Mouse (Mus musculus) left cerebral cortex, postnatal 36 days (tissue): ENCODE measurements at regions not wholly inside any gene's neighbourhood (a gene's known extent, or its start where the extent isn't known, plus 50 kb on each side); places are given as distances from the start of the nearest gene placed in this dataset.

ENCODE experiments used
- DNase-seq, 2 experiments: peaks; one replicate each; pipeline ENCODE4 v3.0.0; 2021 to 2022; ENCODE audit warnings: low spot score in 2 of 2, mixed read lengths in 1 of 2
- intact Hi-C: fragments of 180-260 bp; cut with DNase I; formaldehyde crosslinking; loops from one replicate; pipeline ENCODE4 v1.15.1; 2025

GRCm38 (mm10) chr1:142838663-142839062, 801.8 kb upstream of the B3galt2 start:
- intact Hi-C loops, result no loop called here
- no peak for DNase-seq

- DNase-seq, result no peak
- intact Hi-C loops, result no loop called here
These were observed 773.3 kb upstream of the B3galt2 start for GRCm38 (mm10) chr1:142867024-142867700.

- intact Hi-C loops, result no loop called here
- no peak for DNase-seq
These were observed 748.6 kb upstream of the B3galt2 start for GRCm38 (mm10) chr1:142891842-142892241.

GRCm38 (mm10) chr1:142893156-142893555, 747.3 kb upstream of the B3galt2 start:
- intact Hi-C loops, result no loop called here

GRCm38 (mm10) chr1:142894145-142894544, 746.3 kb upstream of the B3galt2 start:
- DNase-seq, result no peak
- intact Hi-C loops, result no loop called here

More at GRCm38 (mm10) chr1:142893156-142893555, 747.3 kb upstream of the B3galt2 start:
- no peak for DNase-seq

GRCm38 (mm10) chr1:142895081-142895480, 745.4 kb upstream of the B3galt2 start:
- DNase-seq, result no peak
- intact Hi-C loops, result no loop called here

GRCm38 (mm10) chr1:142909907-142910306, 730.6 kb upstream of the B3galt2 start:
- intact Hi-C loops, result no loop called here
- no peak for DNase-seq

GRCm38 (mm10) chr1:142956686-142957085, 683.8 kb upstream of the B3galt2 start:
- intact Hi-C loops, result no loop called here
- DNase-seq, result no peak

GRCm38 (mm10) chr1:142971475-142971874, 669.0 kb upstream of the B3galt2 start:
- intact Hi-C loops, result no loop called here
- DNase-seq, result no peak

- intact Hi-C loops, result no loop called here
These were observed 667.1 kb upstream of the B3galt2 start for GRCm38 (mm10) chr1:142973387-142973786.

GRCm38 (mm10) chr1:142982994-142983393, 657.5 kb upstream of the B3galt2 start:
- no peak for DNase-seq
- intact Hi-C loops, result no loop called here

More at GRCm38 (mm10) chr1:142973387-142973786, 667.1 kb upstream of the B3galt2 start:
- no peak for DNase-seq

GRCm38 (mm10) chr1:142983641-142984040, 656.8 kb upstream of the B3galt2 start:
- intact Hi-C loops, result no loop called here
- DNase-seq, result no peak

GRCm38 (mm10) chr1:142985516-142985915, 654.9 kb upstream of the B3galt2 start:
- intact Hi-C loops, result no loop called here
- DNase-seq, result no peak

- intact Hi-C loops, result no loop called here
- no peak for DNase-seq
These were observed 640.2 kb upstream of the B3galt2 start for GRCm38 (mm10) chr1:143000216-143000615.

- no peak for DNase-seq
- intact Hi-C loops, result no loop called here
These were observed 639.4 kb upstream of the B3galt2 start for GRCm38 (mm10) chr1:143001112-143001511.

GRCm38 (mm10) chr1:143006045-143006444, 634.4 kb upstream of the B3galt2 start:
- intact Hi-C loops, result no loop called here
- no peak for DNase-seq

- intact Hi-C loops, result no loop called here
- no peak for DNase-seq
These were observed 620.5 kb upstream of the B3galt2 start for GRCm38 (mm10) chr1:143019982-143020381.

GRCm38 (mm10) chr1:143053161-143053560, 587.3 kb upstream of the B3galt2 start:
- intact Hi-C loops, result loop anchor here (2.0 kb wide), 1 partner anchor 154 kb away; no protein-coding TSS in a partner anchor
- no peak for DNase-seq

GRCm38 (mm10) chr1:143053599-143053998, 586.9 kb upstream of the B3galt2 start:
- intact Hi-C loops, result loop anchor here (2.0 kb wide), 1 partner anchor 153 kb away; no protein-coding TSS in a partner anchor
- DNase-seq, result peak; percentile 6 to 18

GRCm38 (mm10) chr1:143054451-143055024, 585.9 kb upstream of the B3galt2 start:
- no peak for DNase-seq
- intact Hi-C loops, result no loop called here
